Mouse (Mus musculus) embryonic fibroblast, embryonic 13.5 days (primary cell): ENCODE measurements around the gene Cux2.

Source experiments
- CTCF ChIP-seq: IDR thresholded peaks from 2 replicates; pipeline ENCODE4 v1.5.1; 2011; ENCODE audit warnings: mild to moderate bottlenecking, control low read depth, low read length, moderate library complexity, borderline replicate concordance; ENCODE audit not compliant: insufficient read depth
- POLR2A ChIP-seq: IDR thresholded peaks from 2 replicates; pipeline ENCODE4 v1.6.1; 2011; ENCODE audit warnings: low read depth, mild to moderate bottlenecking, control low read depth, low read length, moderate library complexity

DNA sequence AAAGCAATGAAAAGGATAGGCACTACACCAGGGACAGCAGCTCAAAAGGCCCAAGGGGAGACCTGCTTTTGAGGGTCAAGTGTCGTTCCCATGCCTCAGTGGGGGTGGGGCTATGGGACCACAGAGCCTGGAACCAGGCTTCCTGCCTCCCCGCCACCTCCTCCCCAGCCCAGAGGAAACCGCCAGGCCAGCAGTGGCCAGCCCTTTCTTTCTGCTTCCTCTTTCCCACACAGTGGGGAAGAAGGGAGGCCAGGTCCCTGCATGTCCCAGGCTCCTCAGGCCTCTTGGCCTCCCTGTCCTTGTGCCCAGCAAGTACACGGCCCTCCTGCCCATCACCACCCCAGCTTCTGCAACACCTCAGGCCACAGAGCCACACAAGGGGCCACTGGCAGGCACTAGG is 225.8 kb downstream of the Cux2 start:
- TF ChIP-seq CTCF, result no peak
- TF ChIP-seq POLR2A, result no peak
